8 mouse cellular contexts compared by ENCODE assay signal in genomic region chr6:122811280-122811652, GRCm38 (mm10). TPM values are rescaled to one million over a fixed set of nuclear protein-coding genes. Genes with fewer than 3 reads are reported as not detected.
DNase-seq lines count a peak whose midpoint lies in the region; ATAC-seq and TF ChIP-seq lines count a peak whose summit lies in the region.

No protein-coding gene starts in this region.

- peak; percentile 94 for DNase-seq in adipocyte (ENCODE audit: low spot score)
- peak; percentile 97 for DNase-seq in gastrocnemius, adult 2 months
- DNase-seq in induced T-regulatory cell, adult 2 months (ENCODE audit: low read depth) = peak; percentile 96
- DNase-seq in left cerebral cortex, adult 9 months (ENCODE audit: low spot score in 2 of 2) = peak; percentile 85 to 92
- peak; percentile 90 for DNase-seq in right cerebral cortex, adult 2 months (ENCODE audit: low spot score in 2 of 2)
- peak; percentile 87 to 93 for DNase-seq in urinary bladder, postnatal 36 days (ENCODE audit: low spot score in 2 of 2)

- H3K36me3 ChIP-seq in megakaryocyte, embryonic 14.5 days (replicated peaks; ENCODE audit: low read length) = peaks cover under 1% of the 10 kb centered on the region

- H3K27me3 ChIP-seq in megakaryocyte, embryonic 14.5 days (replicated peaks) = no peaks in the 10 kb centered on the region

- peak; percentile 72 for ATAC-seq in common myeloid progenitor, adult 5-6 weeks (replicated peaks; ENCODE audit: low read depth, poor library complexity, severe bottlenecking)

- H3K27ac ChIP-seq in gastrocnemius, adult 2 months = peak overlapping the region; percentile 100

- no peaks in the 10 kb centered on the region for H3K9me3 ChIP-seq in megakaryocyte, embryonic 14.5 days

- TF ChIP-seq CTCF in gastrocnemius, adult 2 months (IDR thresholded peaks at IDR 0.05) = no peak; the same call in 1 of the 2 replicates

- H3K4me3 ChIP-seq in gastrocnemius, adult 2 months = peak overlapping the region; percentile 99
- peak overlapping the region; percentile 93 for H3K4me3 ChIP-seq in megakaryocyte, embryonic 14.5 days (replicated peaks)

- intact Hi-C loops in gastrocnemius, adult 2 months (cut with DNase I) = loop anchor here (1.0 to 2.0 kb wide), 2 partner anchors 8 to 64 kb away; partner anchors contain the start of genes Foxj2 and Necap1

- H3K4me1 ChIP-seq in megakaryocyte, embryonic 14.5 days = peaks cover 38% of the 10 kb centered on the region

RNA-seq across cellular contexts. Expression of gene Foxj2, which starts 8.4 kb away (rescaled TPM):
- 6.4 and 6.7 TPM in 2 replicates for total RNA-seq in common myeloid progenitor, adult 5-6 weeks (2017)
- 10 to 100 TPM; 26.4 to 29.1 TPM for total RNA-seq in gastrocnemius, adult 2 months (2021)
- 7.7 and 9.2 TPM in 2 replicates for polyA plus RNA-seq in megakaryocyte, embryonic 14.5 days (2012; ENCODE audit: insufficient read depth, low replicate concordance)

RNA-seq across cellular contexts. Expression of gene Slc2a3, which starts 9.8 kb away (rescaled TPM):
- 21.6 and 24.4 TPM in 2 replicates for total RNA-seq in common myeloid progenitor, adult 5-6 weeks (2017)
- total RNA-seq in gastrocnemius, adult 2 months (2021) = 1 to 10 TPM; 1.7 to 7.6 TPM
- polyA plus RNA-seq in megakaryocyte, embryonic 14.5 days (2012; ENCODE audit: insufficient read depth, low replicate concordance) = 188 and 291 TPM in 2 replicates

RNA-seq across cellular contexts. Expression of gene C3ar1, which starts 44.7 kb away (rescaled TPM):
- not detected in 2 replicates for total RNA-seq in common myeloid progenitor, adult 5-6 weeks (2017)
- under 1 TPM; 0.41 to 0.67 TPM for total RNA-seq in gastrocnemius, adult 2 months (2021)
- polyA plus RNA-seq in megakaryocyte, embryonic 14.5 days (2012; ENCODE audit: insufficient read depth, low replicate concordance) = 0.50 and 2.6 TPM in 2 replicates

Comparison
In these comparisons a context has a peak if more than half of its experiments do, and no peak if none do; other contexts are left out.
1. Peak in every context shown above with its lines: DNase-seq, ATAC-seq, H3K4me3 ChIP-seq and H3K27ac ChIP-seq.